Mouse (Mus musculus) subcutaneous adipose tissue, adult 2 months (tissue): ENCODE measurements around the gene Gm4763. TPM values are rescaled to one million over a fixed set of nuclear protein-coding genes. Genes with fewer than 3 reads are reported as not detected.

ENCODE experiments used
- polyA plus RNA-seq: library from polyadenylated mRNA; depleted of rRNA; stranded (reverse); fragments of >200 nt; gene quantifications from 2 replicates; pipeline ENCODE4 v1.2.3, GENCODE M21; 2012; ENCODE audit warnings: low replicate concordance; rRNA removed

Gene Gm4763
- polyA plus RNA-seq, result not detected in 2 replicates

DNA sequence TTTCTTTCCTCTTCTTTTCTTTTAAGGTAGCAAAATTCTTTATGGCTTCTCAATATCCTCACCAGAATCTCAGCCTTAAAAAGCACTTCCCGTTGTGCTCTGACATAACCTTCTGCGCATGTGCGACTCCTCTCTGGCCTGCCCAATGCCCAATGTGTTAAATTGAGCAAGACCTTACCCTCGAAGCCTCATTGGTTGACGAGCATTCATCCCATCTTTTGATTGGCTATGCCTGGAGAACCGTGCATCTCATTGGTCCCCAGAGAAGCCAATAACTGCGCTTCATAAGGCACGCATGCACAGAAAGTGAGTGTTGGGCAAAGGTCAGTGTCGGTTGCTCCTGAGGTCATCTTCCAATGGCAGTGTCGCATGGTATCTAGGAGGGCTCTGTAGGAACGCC lies at the start of gene Gm4763:
Gene Gm4763 (minus strand): TSS at position 101 of the 400 bp plus-strand sequence.

DNA sequence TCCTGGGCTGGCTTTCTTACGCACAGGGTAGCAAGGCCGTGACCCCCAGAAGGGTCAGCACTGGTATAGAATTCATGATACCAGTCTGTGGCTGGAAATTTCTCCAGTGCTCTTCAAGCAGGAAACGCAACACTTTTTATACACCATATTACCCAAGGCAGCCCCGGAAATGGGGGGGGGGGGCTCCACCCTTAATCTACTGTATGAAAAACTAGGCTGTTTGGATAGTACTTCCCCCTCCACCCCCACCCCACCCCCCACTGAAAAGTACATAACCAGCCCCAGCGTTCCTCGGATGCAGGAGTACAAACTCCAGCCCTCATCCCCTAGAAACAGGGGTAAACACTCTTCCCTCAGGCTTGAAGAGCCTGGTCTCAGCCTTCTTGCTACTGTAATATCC lies 33.5 kb upstream of the Gm4763 start, which contains the start of gene Cd177:
Gene Cd177 (minus strand): TSS at position 101 of the 400 bp plus-strand sequence.

DNA sequence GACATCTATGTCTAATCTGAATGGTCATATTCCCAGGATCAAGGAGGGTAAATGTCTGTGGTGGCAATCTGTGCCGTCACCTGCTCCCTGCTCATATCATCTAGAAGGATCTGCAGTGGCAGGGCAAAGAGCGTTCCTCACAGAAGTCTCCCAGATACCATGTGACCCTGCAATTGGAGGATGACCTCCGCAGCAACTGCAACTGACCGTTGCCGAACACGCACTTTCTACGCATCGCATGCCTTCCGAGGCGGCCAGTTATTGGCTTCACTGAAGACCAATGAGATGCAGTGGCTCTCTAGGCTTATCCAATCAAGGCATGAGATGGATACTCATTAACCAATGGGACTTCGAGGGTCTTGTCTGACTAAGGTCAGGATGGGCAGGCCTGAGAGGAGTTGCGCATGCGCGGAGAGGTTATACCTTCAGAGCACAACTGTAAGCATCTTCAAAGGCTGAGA lies 17.8 kb downstream of the Gm4763 start, which contains the start of gene BC049730:
Gene BC049730 (plus strand): TSS at position 411 of the 461 bp plus-strand sequence.

DNA sequence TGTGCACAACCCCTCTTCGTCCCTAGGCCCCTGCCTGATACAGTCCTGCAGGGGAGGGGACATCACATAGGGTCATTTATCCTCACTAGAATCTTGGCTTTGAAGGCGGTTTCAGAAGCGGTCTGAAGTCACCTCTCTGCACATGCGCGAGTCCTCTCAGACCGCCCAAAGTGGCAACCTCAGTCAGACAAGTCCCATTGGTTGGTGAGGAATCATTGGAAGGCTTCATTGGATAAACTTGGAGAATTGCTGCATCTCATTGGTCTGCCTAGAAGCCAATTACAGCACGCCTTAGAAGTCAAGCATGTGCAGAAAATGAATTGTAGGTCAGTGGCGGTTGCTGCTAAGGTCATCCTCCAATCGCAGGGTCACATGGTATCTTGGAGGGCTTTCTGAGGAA lies 50.1 kb downstream of the Gm4763 start, which contains the start of gene Tex101:
Gene Tex101 (minus strand): TSS at position 101 of the 400 bp plus-strand sequence.

Other genes starting within 250 kb of the Gm4763 start
- gene Cadm4, start 244.9 kb downstream of the Gm4763 start, polyA plus RNA-seq, result 4.5 and 10.2 TPM in 2 replicates
- 2.7 and 20.4 TPM in 2 replicates for gene Zfp428, start 219.9 kb downstream of the Gm4763 start, polyA plus RNA-seq
- not detected in 2 replicates for gene AC161166.1, start 214.5 kb downstream of the Gm4763 start, polyA plus RNA-seq
- 19.3 and 22.6 TPM in 2 replicates for gene Irgq, start 196.2 kb downstream of the Gm4763 start, polyA plus RNA-seq
- 0.15 TPM in 1 of 2 replicates, not detected in the other for gene Pinlyp, start 180.8 kb downstream of the Gm4763 start, polyA plus RNA-seq
- 38.3 and 65.9 TPM in 2 replicates for gene Xrcc1, start 180.6 kb downstream of the Gm4763 start, polyA plus RNA-seq
- gene Ethe1, start 139.4 kb downstream of the Gm4763 start, polyA plus RNA-seq, result 16.2 and 42.4 TPM in 2 replicates
- 0.23 and 1.2 TPM in 2 replicates for gene Zfp575, start 139.3 kb downstream of the Gm4763 start, polyA plus RNA-seq
- 0.92 and 2.6 TPM in 2 replicates for gene Phldb3, start 116.1 kb downstream of the Gm4763 start, polyA plus RNA-seq
- 0.07 and 0.81 TPM in 2 replicates for gene Lypd3, start 90.4 kb downstream of the Gm4763 start, polyA plus RNA-seq
- gene Tex101, start 50.2 kb downstream of the Gm4763 start, polyA plus RNA-seq, result not detected in 2 replicates
- not detected in 2 replicates for gene BC049730, start 17.7 kb downstream of the Gm4763 start, polyA plus RNA-seq
- 0.10 and 0.41 TPM in 2 replicates for gene Cd177, start 33.4 kb upstream of the Gm4763 start, polyA plus RNA-seq
- 0.72 and 2.0 TPM in 2 replicates for gene Ceacam10, start 50.3 kb upstream of the Gm4763 start, polyA plus RNA-seq
- gene Gm9844, start 135.3 kb upstream of the Gm4763 start, polyA plus RNA-seq, result 3.5 and 6.8 TPM in 2 replicates
- not detected in 2 replicates for gene Lypd4, start 143.0 kb upstream of the Gm4763 start, polyA plus RNA-seq
- gene Dmrtc2, start 143.1 kb upstream of the Gm4763 start, polyA plus RNA-seq, result 0.20 TPM in 1 of 2 replicates, not detected in the other
- 506 and 945 TPM in 2 replicates for gene Rps19, start 157.5 kb upstream of the Gm4763 start, polyA plus RNA-seq
- 2.0 and 3.7 TPM in 2 replicates for gene Cd79a, start 170.5 kb upstream of the Gm4763 start, polyA plus RNA-seq
- gene Arhgef1, start 176.0 kb upstream of the Gm4763 start, polyA plus RNA-seq, result 231 and 248 TPM in 2 replicates
- not detected in 2 replicates for gene Gm4881, start 217.6 kb upstream of the Gm4763 start, polyA plus RNA-seq
- 496 and 596 TPM in 2 replicates for gene Rabac1, start 245.8 kb upstream of the Gm4763 start, polyA plus RNA-seq